Mouse (Mus musculus) intestine, embryonic 14.5 days (tissue): ENCODE measurements at regions not wholly inside any gene's neighbourhood (a gene's known extent, or its start where the extent isn't known, plus 50 kb on each side); places are given as distances from the start of the nearest gene placed in this dataset.

Experiments used
- ATAC-seq: fragments of 200-750 bp; cut with Nextera tagmentation; replicated peaks from 2 replicates; pipeline ENCODE4 v1.8.0; 2017; ENCODE audit warnings: low read depth, moderate number of reproducible peaks, moderate TSS enrichment, moderate library complexity; ENCODE audit not compliant: low FRiP score, low TSS enrichment
- DNase-seq: peaks from one replicate; pipeline ENCODE4 v3.0.0-alpha.2; 2018; ENCODE audit warnings: low spot score
- H3K27ac ChIP-seq: fragments of 300-500 bp; sonication (generic); 2 replicates; pipeline ENCODE4 v1.5.1; 2014; ENCODE audit warnings: low read depth, mild to moderate bottlenecking, control low read depth
- H3K27me3 ChIP-seq: fragments of 300-500 bp; sonication (generic); replicated peaks from 2 replicates; pipeline ENCODE4 v1.6.1; 2014; ENCODE audit warnings: low read length, control low read depth; ENCODE audit not compliant: control insufficient read depth, insufficient read depth
- H3K36me3 ChIP-seq: fragments of 300-500 bp; sonication (generic); 2 replicates; pipeline ENCODE4 v1.6.1; 2014; ENCODE audit warnings: low read length, control low read depth; ENCODE audit not compliant: control insufficient read depth, insufficient read depth
- H3K4me1 ChIP-seq: fragments of 300-500 bp; sonication (generic); replicated peaks from 2 replicates; pipeline ENCODE4 v1.6.1; 2014; ENCODE audit warnings: low read length, control low read depth, mixed read lengths; ENCODE audit not compliant: control insufficient read depth, insufficient read depth
- H3K4me2 ChIP-seq: fragments of 300-500 bp; sonication (generic); 2 replicates; pipeline ENCODE4 v1.6.1; 2014; ENCODE audit warnings: low read length
- H3K4me3 ChIP-seq: fragments of 300-500 bp; sonication (generic); 2 replicates; pipeline ENCODE4 v1.5.1; 2014; ENCODE audit warnings: low read depth, low read length, control low read depth, mixed read lengths
- H3K9ac ChIP-seq: fragments of 300-500 bp; sonication (generic); 2 replicates; pipeline ENCODE4 v1.6.1; 2014; ENCODE audit warnings: mild to moderate bottlenecking, low read length
- H3K9me3 ChIP-seq: fragments of 300-500 bp; sonication (generic); 2 replicates; pipeline ENCODE4 v1.6.1; 2016; ENCODE audit warnings: low read length, control low read depth; ENCODE audit not compliant: control insufficient read depth
- WGBS: fragments of 180-500 bp; shearing (Covaris S2); extraction: QIAGEN DNeasy Blood & Tissue Kit; methylation state at CpG from one replicate; pipeline ENCODE4 v1.1.7; 2014; 5-methylcytosine and 5-hydroxymethylcytosine counted together

DNA sequence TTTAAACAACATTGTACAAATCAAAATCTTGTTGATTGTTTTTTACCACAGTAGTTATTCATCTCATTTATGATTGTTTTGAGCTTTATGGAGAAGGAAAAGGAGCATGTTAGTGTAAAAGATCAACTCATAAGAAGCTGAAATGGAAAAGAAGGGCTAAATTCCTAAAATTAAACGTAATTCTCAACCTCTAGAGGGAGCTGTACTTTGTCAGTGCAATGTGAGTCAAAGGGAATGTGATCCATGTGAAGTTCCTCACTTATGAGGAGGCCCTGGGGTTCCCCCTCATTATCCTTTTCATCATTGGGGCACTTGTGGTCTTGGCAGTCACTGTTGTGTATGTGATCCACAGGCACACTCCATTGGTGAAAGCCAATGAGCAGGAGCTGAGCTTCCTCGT, 54.0 kb upstream of the Vmn2r7 start:
- ATAC-seq (no peak), DNase-seq (no peak)
- H3K4me1 ChIP-seq, result no peaks in the 10 kb centered on the region
- no peak overlapping the region for H3K27ac ChIP-seq
- no peak overlapping the region for H3K4me3 ChIP-seq
- H3K36me3 ChIP-seq, result no peaks in the 10 kb centered on the region
- H3K9ac ChIP-seq, result no peak overlapping the region
- no peak overlapping the region for H3K4me2 ChIP-seq
- WGBS, result 61% methylated on average over 2 of the region's 2 CpGs
- H3K9me3 ChIP-seq, result no peaks in the 10 kb centered on the region
- H3K27me3 ChIP-seq, result no peaks in the 10 kb centered on the region

DNA sequence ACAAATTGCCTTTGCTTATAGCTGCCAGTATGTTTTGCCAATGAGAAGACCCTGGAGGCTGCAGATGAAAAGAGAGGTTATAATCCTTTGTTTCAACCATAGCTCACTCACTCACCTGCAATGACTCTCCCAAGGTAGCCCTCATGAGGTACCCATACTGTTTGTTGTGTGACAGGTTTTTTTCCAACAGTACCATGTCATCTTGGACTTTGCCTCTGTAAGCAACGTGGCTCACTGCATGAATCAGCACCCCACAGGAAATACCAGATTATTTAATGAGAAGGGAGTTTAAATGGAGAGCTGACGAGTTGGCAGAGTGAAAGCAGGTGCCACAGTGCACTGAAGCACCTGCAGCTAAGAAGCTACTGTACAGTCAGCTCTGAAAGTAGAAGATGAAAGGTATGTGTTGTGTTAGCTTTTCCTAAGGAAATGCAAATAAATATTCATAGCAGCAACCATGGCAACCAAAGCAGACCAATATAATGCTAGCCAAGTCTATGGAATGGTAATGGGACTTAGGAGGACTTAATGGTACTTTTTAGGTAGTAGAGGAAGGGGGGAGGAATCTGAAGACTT, 56.8 kb upstream of the Vmn2r7 start:
- Histone ChIP-seq H3K4me1 (no peaks in the 10 kb centered on the region), H3K4me3 (no peak overlapping the region)
- ATAC-seq, result no peak

DNA sequence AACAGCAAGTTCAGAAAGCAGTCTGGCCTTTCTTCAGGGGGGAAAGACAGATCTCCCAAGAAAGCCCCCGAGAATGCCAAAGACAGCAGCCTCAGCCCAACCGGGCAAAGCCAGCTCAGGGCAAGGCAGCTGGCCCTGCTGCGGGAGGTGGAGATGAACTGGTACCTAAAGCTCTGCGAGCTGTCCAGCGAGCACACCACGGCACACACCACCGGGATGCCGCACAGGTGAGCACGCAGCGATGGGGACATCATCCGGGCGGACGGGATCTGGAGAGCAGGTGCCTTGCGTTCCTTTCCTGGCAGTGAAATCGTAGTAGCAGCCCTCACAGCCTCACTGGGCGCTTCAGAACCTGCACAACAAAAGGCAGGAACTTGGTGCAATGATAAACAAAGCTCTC, 104.7 kb upstream of the Vmn2r7 start:
- Histone ChIP-seq H3K27me3 (peaks cover 6% of the 10 kb centered on the region; the same call in 1 of the 2 replicates), H3K9ac (no peak overlapping the region), H3K4me2 (peak overlapping the region; percentile 26; the same call in 1 of the 2 replicates), H3K9me3 (no peaks in the 10 kb centered on the region), H3K36me3 (no peaks in the 10 kb centered on the region), H3K4me1 (no peaks in the 10 kb centered on the region), H3K27ac (no peak overlapping the region), H3K4me3 (no peak overlapping the region)
- no peak for ATAC-seq
- 19% methylated on average over 16 of the region's 16 CpGs for WGBS
- no peak for DNase-seq

More for the DNA sequence above, 56.8 kb upstream of the Vmn2r7 start:
- no peak overlapping the region for H3K9ac ChIP-seq
- DNase-seq, result no peak
- H3K9me3 ChIP-seq, result no peaks in the 10 kb centered on the region
- no peak overlapping the region for H3K27ac ChIP-seq
- 39% methylated on average over 2 of the region's 2 CpGs for WGBS
- H3K36me3 ChIP-seq, result no peaks in the 10 kb centered on the region
- H3K27me3 ChIP-seq, result no peaks in the 10 kb centered on the region
- H3K4me2 ChIP-seq, result no peak overlapping the region

DNA sequence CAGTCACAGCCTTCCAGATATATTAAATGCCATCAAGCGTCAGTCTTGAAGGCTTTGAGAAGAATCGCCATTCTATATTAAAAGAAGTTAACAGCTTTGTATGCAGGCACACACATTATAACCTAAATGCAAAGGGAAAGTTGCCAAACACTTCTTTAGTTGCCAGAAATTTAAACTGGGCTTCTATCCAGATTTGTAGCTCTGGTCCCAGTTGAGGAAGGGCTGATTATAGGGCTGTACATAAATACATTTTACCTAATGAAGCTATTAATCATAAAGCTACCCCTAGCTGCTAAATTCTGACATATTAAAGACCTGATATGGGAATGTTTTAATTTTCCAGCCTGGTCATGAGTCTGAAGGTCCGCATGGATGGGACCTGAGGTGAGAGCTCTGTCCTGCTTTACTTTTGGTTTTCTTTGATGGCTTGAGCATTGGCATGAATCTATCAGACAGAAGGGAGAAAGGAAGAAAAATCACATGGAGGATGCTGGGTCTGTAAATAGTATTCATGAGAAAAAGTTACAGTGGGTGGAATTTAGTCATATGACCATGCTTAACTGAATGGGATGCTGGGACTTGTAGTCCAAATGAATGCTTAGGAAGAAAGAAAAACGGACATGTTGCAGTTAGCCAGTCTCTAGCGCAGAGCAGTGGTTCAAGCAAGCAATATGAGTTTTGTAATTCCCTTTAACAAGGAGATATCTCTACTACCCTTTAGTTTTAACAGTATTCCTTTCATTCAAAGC, 120.3 kb upstream of the Vmn2r7 start:
- Histone ChIP-seq H3K27me3 (no peaks in the 10 kb centered on the region), H3K27ac (no peak overlapping the region), H3K4me1 (no peaks in the 10 kb centered on the region), H3K4me2 (no peak overlapping the region), H3K36me3 (no peaks in the 10 kb centered on the region), H3K9ac (no peak overlapping the region), H3K9me3 (no peaks in the 10 kb centered on the region), H3K4me3 (no peak overlapping the region)
- DNase-seq, result no peak
- 82% methylated on average over 5 of the region's 5 CpGs for WGBS
- ATAC-seq, result no peak

DNA sequence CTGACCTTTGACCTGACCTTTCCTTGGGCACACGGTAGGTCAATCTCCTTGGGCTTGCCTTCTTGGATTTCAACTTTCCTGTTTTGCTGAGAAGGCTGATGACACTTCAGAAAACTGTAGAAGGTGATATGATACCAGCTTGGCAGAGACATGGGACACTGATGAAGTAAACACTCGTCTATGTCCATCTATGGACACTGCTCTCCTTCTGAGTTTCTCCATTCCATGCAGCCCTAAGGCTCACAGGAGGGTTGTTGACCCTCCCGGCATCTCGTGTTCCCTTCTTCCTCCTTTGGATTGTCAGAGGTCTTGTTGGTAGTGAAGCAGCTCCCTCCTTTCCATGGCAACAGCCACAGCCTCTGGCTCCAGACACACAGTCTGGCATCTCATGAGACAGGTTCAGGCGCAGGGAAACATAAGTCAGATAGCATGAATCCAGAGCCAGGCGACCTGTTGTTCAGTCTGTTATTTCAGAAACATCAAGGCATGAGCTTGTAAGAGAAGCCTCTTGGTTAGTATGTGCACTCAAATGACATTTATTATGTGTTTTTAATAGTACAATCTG, 120.9 kb upstream of the Vmn2r7 start:
- no peak for DNase-seq
- Histone ChIP-seq H3K4me3 (no peak overlapping the region), H3K4me1 (no peaks in the 10 kb centered on the region), H3K4me2 (no peak overlapping the region), H3K27ac (no peak overlapping the region), H3K9me3 (no peaks in the 10 kb centered on the region), H3K27me3 (no peaks in the 10 kb centered on the region), H3K36me3 (no peaks in the 10 kb centered on the region), H3K9ac (no peak overlapping the region)
- WGBS, result 60% methylated on average over 6 of the region's 6 CpGs
- no peak for ATAC-seq

DNA sequence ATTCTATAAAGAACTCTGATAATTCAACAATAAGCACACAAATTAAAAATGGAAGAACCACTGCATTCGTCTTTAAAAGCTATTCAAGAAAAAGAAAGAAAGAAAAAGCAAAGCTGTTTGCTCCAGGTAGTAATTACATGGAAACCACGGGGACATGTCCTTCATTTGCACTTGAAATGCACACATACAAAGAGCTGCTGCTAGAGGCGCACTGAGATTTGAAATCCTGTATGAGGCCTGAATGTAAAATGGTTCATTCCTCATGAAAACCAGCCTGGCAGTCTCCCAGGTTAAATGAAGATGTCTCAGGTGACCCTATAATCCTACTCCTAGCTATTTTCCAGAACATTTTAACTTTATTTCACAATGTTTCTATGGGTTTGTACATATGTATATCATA, 123.7 kb upstream of the Vmn2r7 start:
- no peak overlapping the region for H3K4me3 ChIP-seq
- H3K36me3 ChIP-seq, result no peaks in the 10 kb centered on the region
- H3K27ac ChIP-seq, result no peak overlapping the region
- no peak for DNase-seq
- no peak for ATAC-seq
- WGBS, result 70% methylated on average over 3 of the region's 3 CpGs
- H3K27me3 ChIP-seq, result no peaks in the 10 kb centered on the region
- H3K4me1 ChIP-seq, result no peaks in the 10 kb centered on the region
- H3K9me3 ChIP-seq, result no peaks in the 10 kb centered on the region
- no peak overlapping the region for H3K9ac ChIP-seq
- no peak overlapping the region for H3K4me2 ChIP-seq

DNA sequence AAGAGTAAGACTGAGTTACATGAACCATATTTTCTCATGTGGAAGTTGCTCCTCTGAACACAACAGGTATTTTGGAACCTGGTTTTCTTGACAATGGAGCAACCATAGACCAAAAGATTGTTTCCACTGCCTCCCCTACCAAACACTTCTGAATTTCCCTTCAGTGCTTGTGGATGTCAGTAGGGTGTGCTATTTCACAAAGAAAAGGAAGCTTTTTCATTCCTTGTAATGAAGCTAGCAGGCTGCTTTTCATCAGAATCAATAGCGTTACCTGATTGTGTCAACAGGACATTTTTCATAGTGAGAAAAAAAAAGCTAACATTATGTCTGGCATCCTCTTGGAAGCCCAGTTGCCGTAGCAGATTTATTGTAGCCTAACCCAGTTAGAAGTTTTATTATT, 124.8 kb upstream of the Kcnab1 start:
- WGBS, result 42% methylated on average over 2 of the region's 2 CpGs
- Histone ChIP-seq H3K27ac (no peak overlapping the region), H3K9ac (no peak overlapping the region), H3K27me3 (no peaks in the 10 kb centered on the region), H3K4me2 (no peak overlapping the region), H3K9me3 (0 out of 2 replicates have a peak, but pooled peaks cover 3% of the 10 kb centered on the region), H3K4me3 (no peak overlapping the region), H3K4me1 (no peaks in the 10 kb centered on the region), H3K36me3 (no peaks in the 10 kb centered on the region)
- ATAC-seq (no peak), DNase-seq (no peak)

DNA sequence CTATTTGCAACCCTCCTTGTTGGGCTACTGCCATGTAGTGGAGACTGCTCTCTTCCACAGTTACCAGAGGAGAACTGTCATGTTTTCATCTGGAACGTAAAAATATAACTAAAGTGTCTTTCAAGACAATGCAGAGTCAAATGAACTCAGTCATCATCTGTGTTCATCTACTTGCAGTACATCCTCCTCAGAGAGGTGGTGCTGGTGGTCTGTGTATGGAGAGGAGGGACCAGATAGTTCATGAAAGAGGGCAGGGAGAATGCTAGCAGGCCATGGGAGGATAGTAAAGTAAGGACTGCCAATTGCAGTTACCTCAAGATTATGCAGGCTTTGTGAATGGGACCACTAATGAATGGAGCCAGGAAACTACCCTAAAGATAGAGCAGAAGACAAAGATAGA, 121.5 kb upstream of the Kcnab1 start:
- WGBS, result 87% methylated on average over 1 of the region's 1 CpGs
- Histone ChIP-seq H3K9ac (no peak overlapping the region), H3K9me3 (0 out of 2 replicates have a peak, but pooled peaks cover 3% of the 10 kb centered on the region), H3K27ac (no peak overlapping the region), H3K4me1 (no peaks in the 10 kb centered on the region), H3K4me2 (no peak overlapping the region), H3K4me3 (no peak overlapping the region), H3K36me3 (no peaks in the 10 kb centered on the region), H3K27me3 (no peaks in the 10 kb centered on the region)
- DNase-seq (no peak), ATAC-seq (no peak)

DNA sequence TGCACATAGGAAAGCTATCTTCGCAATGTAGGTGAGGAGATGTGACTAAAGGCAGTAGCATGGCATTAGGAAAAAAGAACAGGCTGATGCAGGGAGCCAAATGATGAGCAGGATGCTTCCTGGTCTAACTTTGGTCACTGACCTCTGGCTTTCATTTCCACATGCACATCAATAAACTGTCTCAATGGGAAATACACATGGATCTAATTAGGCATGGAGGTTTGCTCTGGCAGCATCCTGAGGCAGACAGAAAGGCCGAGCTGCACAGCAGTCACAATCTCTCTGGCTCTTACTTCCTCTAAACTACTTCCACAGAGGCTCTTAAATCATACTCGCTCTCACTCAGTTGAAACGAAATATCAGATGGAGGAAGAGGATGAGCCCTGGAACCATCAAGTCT, 112.7 kb upstream of the Kcnab1 start:
- H3K9me3 ChIP-seq, result no peaks in the 10 kb centered on the region
- H3K4me3 ChIP-seq, result no peak overlapping the region
- no peak for ATAC-seq
- no peak overlapping the region for H3K27ac ChIP-seq
- H3K4me2 ChIP-seq, result no peak overlapping the region
- H3K9ac ChIP-seq, result no peak overlapping the region
- H3K36me3 ChIP-seq, result no peaks in the 10 kb centered on the region
- 65% methylated on average over 4 of the region's 4 CpGs for WGBS
- no peaks in the 10 kb centered on the region for H3K27me3 ChIP-seq
- no peaks in the 10 kb centered on the region for H3K4me1 ChIP-seq
- DNase-seq, result no peak
